Mouse (Mus musculus): ENCODE measurements around the gene 1600012H06Rik. TPM values are rescaled to one million over a fixed set of nuclear protein-coding genes. Genes with fewer than 3 reads are reported as not detected.

The 1600012H06Rik gene
- total and polyA plus RNA-seq, 2 experiments from 2014 or later, result 24.2 to 27.1 TPM

DNA sequence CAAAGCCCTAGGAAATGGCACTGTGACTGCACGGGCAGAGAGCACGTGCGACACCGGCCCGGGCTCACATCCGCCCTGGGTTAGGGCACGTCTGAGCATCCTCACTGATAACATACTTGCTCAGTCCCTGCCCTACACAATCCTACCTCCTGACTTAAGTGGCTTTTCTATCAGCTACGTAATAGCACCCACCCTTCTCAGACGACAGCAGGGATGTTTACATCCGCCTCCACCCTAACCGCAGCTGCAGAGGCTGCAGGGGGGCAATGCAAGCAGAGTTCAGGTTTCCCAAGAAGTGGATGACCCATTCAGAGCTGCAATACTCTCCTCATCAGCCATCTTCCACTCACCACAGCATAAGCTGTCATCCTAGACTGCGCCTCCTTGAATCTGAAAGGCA, 35.8 kb upstream of the 1600012H06Rik start:
- 81% methylated on average over 12 of the region's 12 CpGs for WGBS
- no peaks in the 10 kb centered on the region for H3K9me3 ChIP-seq (ENCODE audit: low read length)
- H3K27me3 ChIP-seq (ENCODE audit: insufficient read depth, low read length), result no peaks in the 10 kb centered on the region; the same call in 1 of the 2 replicates
- H3K36me3 ChIP-seq (ENCODE audit: insufficient read depth), result no peaks in the 10 kb centered on the region
- TF ChIP-seq CTCF (IDR thresholded peaks at IDR 0.05; ENCODE audit: low read depth), result no peak
- no peaks in the 10 kb centered on the region for H3K4me1 ChIP-seq (ENCODE audit: insufficient read depth)
- DNase-seq (no peak), ATAC-seq (no peak)
- no peak overlapping the region for H3K4me2 ChIP-seq (ENCODE audit: low read depth)
- H3K9ac ChIP-seq, result no peak overlapping the region
- H3K27ac ChIP-seq (ENCODE audit: low read depth, low read length), result no peak overlapping the region
- H3K4me3 ChIP-seq (ENCODE audit: low read depth, low read length), result no peak overlapping the region

- no peak for TF ChIP-seq CTCF (IDR thresholded peaks at IDR 0.05; ENCODE audit: low read depth)
- 88% methylated on average over 5 of the region's 5 CpGs for WGBS
- ATAC-seq (no peak), DNase-seq (no peak)
- Histone ChIP-seq H3K4me1 (ENCODE audit: insufficient read depth) (no peaks in the 10 kb centered on the region), H3K27me3 (ENCODE audit: insufficient read depth, low read length) (no peaks in the 10 kb centered on the region), H3K9me3 (ENCODE audit: low read length) (no peaks in the 10 kb centered on the region), H3K27ac (ENCODE audit: low read depth, low read length) (no peak overlapping the region), H3K36me3 (ENCODE audit: insufficient read depth) (no peaks in the 10 kb centered on the region), H3K4me2 (ENCODE audit: low read depth) (no peak overlapping the region), H3K4me3 (ENCODE audit: low read depth, low read length) (no peak overlapping the region), H3K9ac (no peak overlapping the region)
Measured at GRCm38 (mm10) chr17:14909331-14909730, 33.7 kb upstream of the 1600012H06Rik start.

DNA sequence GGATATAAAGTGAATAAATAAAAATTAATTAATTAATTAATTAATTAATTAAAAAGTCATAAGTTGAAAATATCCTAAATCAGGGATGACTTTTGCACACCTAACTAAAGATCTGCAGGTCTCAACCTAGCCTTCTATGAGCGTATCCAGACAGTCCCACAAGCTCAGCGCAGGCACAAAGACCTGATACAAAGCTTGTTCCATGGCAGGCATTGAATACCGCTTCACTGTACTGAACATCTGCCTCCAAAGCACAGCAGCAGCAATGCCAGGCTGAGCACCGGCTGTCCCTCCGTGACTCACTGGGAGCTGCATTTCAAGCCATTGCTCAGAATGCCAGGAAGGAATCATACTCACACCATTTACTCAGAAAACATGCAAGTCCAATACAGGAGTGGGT, 32.2 kb upstream of the 1600012H06Rik start:
- TF ChIP-seq CTCF (IDR thresholded peaks at IDR 0.05; ENCODE audit: low read depth), result no peak
- H3K4me3 ChIP-seq (ENCODE audit: low read depth, low read length), result no peak overlapping the region
- 91% methylated on average over 5 of the region's 5 CpGs for WGBS
- no peak overlapping the region for H3K4me2 ChIP-seq (ENCODE audit: low read depth)
- H3K4me1 ChIP-seq (ENCODE audit: insufficient read depth), result no peaks in the 10 kb centered on the region
- H3K27me3 ChIP-seq (ENCODE audit: insufficient read depth, low read length), result no peaks in the 10 kb centered on the region
- no peaks in the 10 kb centered on the region for H3K9me3 ChIP-seq (ENCODE audit: low read length)
- DNase-seq (no peak), ATAC-seq (no peak)
- no peak overlapping the region for H3K9ac ChIP-seq
- no peak overlapping the region for H3K27ac ChIP-seq (ENCODE audit: low read depth, low read length)
- H3K36me3 ChIP-seq (ENCODE audit: insufficient read depth), result no peaks in the 10 kb centered on the region

DNA sequence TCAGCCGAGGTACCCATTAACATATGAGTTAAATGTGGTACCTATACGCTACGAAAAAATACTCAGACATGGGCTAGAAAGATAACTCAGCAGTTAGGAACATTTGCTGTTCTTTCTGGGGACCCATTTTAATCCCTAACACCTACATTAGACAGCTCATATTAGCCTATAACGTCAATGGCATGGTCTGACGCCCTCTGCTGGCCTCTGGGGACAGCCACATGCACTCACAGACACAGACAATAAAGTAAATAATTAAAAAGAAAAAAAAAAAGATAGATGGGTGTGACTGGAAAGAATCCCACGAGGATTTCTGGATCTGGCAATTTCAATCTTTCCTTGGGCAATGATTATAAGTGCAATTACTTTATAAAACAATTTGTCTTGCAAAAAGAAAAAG, 30.6 kb upstream of the 1600012H06Rik start:
- Histone ChIP-seq H3K9ac (no peak overlapping the region), H3K4me1 (ENCODE audit: insufficient read depth) (no peaks in the 10 kb centered on the region), H3K9me3 (ENCODE audit: low read length) (no peaks in the 10 kb centered on the region), H3K27me3 (ENCODE audit: insufficient read depth, low read length) (no peaks in the 10 kb centered on the region), H3K36me3 (ENCODE audit: insufficient read depth) (no peaks in the 10 kb centered on the region), H3K4me2 (ENCODE audit: low read depth) (no peak overlapping the region), H3K27ac (ENCODE audit: low read depth, low read length) (no peak overlapping the region), H3K4me3 (ENCODE audit: low read depth, low read length) (no peak overlapping the region)
- ATAC-seq (no peak), DNase-seq (no peak)
- no peak for TF ChIP-seq CTCF (IDR thresholded peaks at IDR 0.05; ENCODE audit: low read depth)
- 49% methylated on average over 6 of the region's 6 CpGs for whole genome bisulfite sequencing

DNA sequence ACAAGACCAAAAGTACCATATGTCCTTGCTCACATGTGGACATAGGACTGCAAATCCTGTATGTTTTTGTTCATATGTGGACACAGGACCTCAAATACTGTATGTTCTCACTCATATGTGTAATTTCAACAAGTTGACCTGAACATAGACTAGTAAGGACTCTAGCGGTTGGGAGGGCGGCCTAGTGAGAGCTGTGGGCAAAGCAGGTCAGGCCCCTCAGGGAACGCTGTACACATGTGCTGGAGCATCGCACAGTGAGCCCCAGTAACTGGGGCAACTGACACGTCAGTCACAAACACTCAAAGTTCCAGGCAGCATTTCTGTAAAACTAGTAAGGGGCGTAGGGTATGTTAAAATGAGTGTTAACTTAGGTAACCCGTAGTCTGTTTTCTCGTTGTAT, 30.0 kb upstream of the 1600012H06Rik start:
- Histone ChIP-seq H3K9me3 (ENCODE audit: low read length) (no peaks in the 10 kb centered on the region), H3K27me3 (ENCODE audit: insufficient read depth, low read length) (no peaks in the 10 kb centered on the region), H3K4me3 (ENCODE audit: low read depth, low read length) (no peak overlapping the region), H3K36me3 (ENCODE audit: insufficient read depth) (no peaks in the 10 kb centered on the region), H3K27ac (ENCODE audit: low read depth, low read length) (no peak overlapping the region), H3K4me1 (ENCODE audit: insufficient read depth) (no peaks in the 10 kb centered on the region), H3K4me2 (ENCODE audit: low read depth) (no peak overlapping the region), H3K9ac (no peak overlapping the region)
- WGBS, result 89% methylated on average over 8 of the region's 8 CpGs
- ATAC-seq, result no peak
- TF ChIP-seq CTCF (IDR thresholded peaks at IDR 0.05; ENCODE audit: low read depth), result no peak
- DNase-seq, result no peak

- WGBS, result 85% methylated on average over 4 of the region's 4 CpGs
- H3K4me3 ChIP-seq (ENCODE audit: low read depth, low read length), result no peak overlapping the region
- no peak for DNase-seq
- no peaks in the 10 kb centered on the region; the same call in 1 of the 2 replicates for H3K27me3 ChIP-seq (ENCODE audit: insufficient read depth, low read length)
- no peak for ATAC-seq
- no peak overlapping the region for H3K4me2 ChIP-seq (ENCODE audit: low read depth)
- no peaks in the 10 kb centered on the region for H3K36me3 ChIP-seq (ENCODE audit: insufficient read depth)
- H3K27ac ChIP-seq (ENCODE audit: low read depth, low read length), result no peak overlapping the region
- no peak overlapping the region for H3K9ac ChIP-seq
- TF ChIP-seq CTCF (IDR thresholded peaks at IDR 0.05; ENCODE audit: low read depth), result no peak
- no peaks in the 10 kb centered on the region for H3K4me1 ChIP-seq (ENCODE audit: insufficient read depth)
- H3K9me3 ChIP-seq (ENCODE audit: low read length), result no peaks in the 10 kb centered on the region
Measured at GRCm38 (mm10) chr17:14914401-14914800, 28.6 kb upstream of the 1600012H06Rik start.

GRCm38 (mm10) chr17:14917866-14918265, 25.1 kb upstream of the 1600012H06Rik start:
- H3K9me3 ChIP-seq (ENCODE audit: low read length), result no peaks in the 10 kb centered on the region
- H3K4me1 ChIP-seq (ENCODE audit: insufficient read depth), result no peaks in the 10 kb centered on the region
- no peak for TF ChIP-seq CTCF (IDR thresholded peaks at IDR 0.05; ENCODE audit: low read depth)
- DNase-seq, result no peak
- no peak overlapping the region for H3K4me3 ChIP-seq (ENCODE audit: low read depth, low read length)
- H3K4me2 ChIP-seq (ENCODE audit: low read depth), result no peak overlapping the region
- H3K27me3 ChIP-seq (ENCODE audit: insufficient read depth, low read length), result no peaks in the 10 kb centered on the region; the same call in 1 of the 2 replicates
- H3K9ac ChIP-seq, result no peak overlapping the region
- H3K36me3 ChIP-seq (ENCODE audit: insufficient read depth), result no peaks in the 10 kb centered on the region
- WGBS, result 89% methylated on average over 8 of the region's 8 CpGs
- ATAC-seq, result no peak
- no peak overlapping the region for H3K27ac ChIP-seq (ENCODE audit: low read depth, low read length)

- no peak overlapping the region for H3K4me3 ChIP-seq (ENCODE audit: low read depth, low read length)
- H3K36me3 ChIP-seq (ENCODE audit: insufficient read depth), result no peaks in the 10 kb centered on the region
- H3K4me1 ChIP-seq (ENCODE audit: insufficient read depth), result no peaks in the 10 kb centered on the region
- H3K27me3 ChIP-seq (ENCODE audit: insufficient read depth, low read length), result no peaks in the 10 kb centered on the region; the same call in 1 of the 2 replicates
- no peak overlapping the region for H3K9ac ChIP-seq
- no peaks in the 10 kb centered on the region for H3K9me3 ChIP-seq (ENCODE audit: low read length)
- H3K4me2 ChIP-seq (ENCODE audit: low read depth), result no peak overlapping the region
- no peak for DNase-seq
- no peak overlapping the region for H3K27ac ChIP-seq (ENCODE audit: low read depth, low read length)
- TF ChIP-seq CTCF (IDR thresholded peaks at IDR 0.05; ENCODE audit: low read depth), result no peak
- ATAC-seq, result no peak
- WGBS, result 73% methylated on average over 6 of the region's 6 CpGs
Measured at GRCm38 (mm10) chr17:14921582-14921981, 21.4 kb upstream of the 1600012H06Rik start.
